Mouse (Mus musculus): ENCODE measurements around the gene Ttc7b. TPM values are rescaled to one million over a fixed set of nuclear protein-coding genes. Genes with fewer than 3 reads are reported as not detected.

The Ttc7b gene
- total RNA-seq, 2 experiments from 2014 or later, result 75.9 to 82.8 TPM

GRCm38 (mm10) chr12:100304280-100304679, 216.3 kb downstream of the Ttc7b start:
- no peak for DNase-seq

- no peak for DNase-seq
Observed at GRCm38 (mm10) chr12:100303141-100303540, 217.5 kb downstream of the Ttc7b start.

- DNase-seq, result no peak
Observed at GRCm38 (mm10) chr12:100300446-100300845, 220.2 kb downstream of the Ttc7b start.

- DNase-seq, result peak; percentile 46 to 63
Observed at GRCm38 (mm10) chr12:100299322-100299726, 221.3 kb downstream of the Ttc7b start.

- no peak for DNase-seq
Observed at GRCm38 (mm10) chr12:100298788-100299187, 221.8 kb downstream of the Ttc7b start.

GRCm38 (mm10) chr12:100297961-100298360, 222.7 kb downstream of the Ttc7b start:
- no peak for DNase-seq

- no peak for DNase-seq
Observed at GRCm38 (mm10) chr12:100294457-100294856, 226.2 kb downstream of the Ttc7b start.

- DNase-seq, result peak in 1 of 2 experiments; percentile 49
Observed at GRCm38 (mm10) chr12:100293956-100294355, 226.7 kb downstream of the Ttc7b start.

GRCm38 (mm10) chr12:100290711-100291685, 229.6 kb downstream of the Ttc7b start:
- no peak for DNase-seq

GRCm38 (mm10) chr12:100290178-100290531, 230.5 kb downstream of the Ttc7b start:
- no peak for DNase-seq

GRCm38 (mm10) chr12:100289267-100290177, 231.1 kb downstream of the Ttc7b start:
- peak; percentile 82 to 85 for DNase-seq

- no peak for DNase-seq
Observed at GRCm38 (mm10) chr12:100288018-100288417, 232.6 kb downstream of the Ttc7b start.

- DNase-seq, result no peak
Observed at GRCm38 (mm10) chr12:100287565-100287964, 233.1 kb downstream of the Ttc7b start.

GRCm38 (mm10) chr12:100283283-100283682, 237.3 kb downstream of the Ttc7b start:
- DNase-seq, result no peak

GRCm38 (mm10) chr12:100282025-100282885, 238.4 kb downstream of the Ttc7b start:
- DNase-seq, result peak in 1 of 2 experiments; percentile 30

GRCm38 (mm10) chr12:100280972-100281794, 239.4 kb downstream of the Ttc7b start:
- peak; percentile 58 to 75 for DNase-seq

- no peak for DNase-seq
Observed at GRCm38 (mm10) chr12:100279898-100280297, 240.7 kb downstream of the Ttc7b start.

GRCm38 (mm10) chr12:100278358-100278757, 242.3 kb downstream of the Ttc7b start:
- no peak for DNase-seq

- no peak for DNase-seq
Observed at GRCm38 (mm10) chr12:100277534-100277905, 243.1 kb downstream of the Ttc7b start.
